Mouse (Mus musculus) retina, adult 2 months (tissue): Measurements from ENCODE around the gene Kctd12.

Source experiments
- DNase-seq: peaks from one replicate; pipeline ENCODE4 v3.0.0-alpha.2; 2012; ENCODE audit warnings: low read depth, low spot score

Gene Kctd12

GRCm38 (mm10) chr14:102982627-102983540, at the start of gene Kctd12:
Gene Kctd12, minus strand, starts transcription at chr14:102982637.
- no peak for DNase-seq

- DNase-seq = no peak
Observed at GRCm38 (mm10) chr14:103029203-103029602, 46.8 kb upstream of the Kctd12 start.

- DNase-seq = no peak
Observed at GRCm38 (mm10) chr14:103020046-103020445, 37.6 kb upstream of the Kctd12 start.

- no peak for DNase-seq
Observed at GRCm38 (mm10) chr14:103017009-103017408, 34.6 kb upstream of the Kctd12 start.

GRCm38 (mm10) chr14:103012563-103013150, 30.2 kb upstream of the Kctd12 start:
- DNase-seq = peak; percentile 28

- no peak for DNase-seq
Observed at GRCm38 (mm10) chr14:103011782-103012181, 29.3 kb upstream of the Kctd12 start.

GRCm38 (mm10) chr14:103007737-103008136, 25.3 kb upstream of the Kctd12 start:
- no peak for DNase-seq

- DNase-seq = peak; percentile 44
Observed at GRCm38 (mm10) chr14:102994662-102995561, 12.5 kb upstream of the Kctd12 start.

GRCm38 (mm10) chr14:102990765-102991164, 8.3 kb upstream of the Kctd12 start:
- no peak for DNase-seq

GRCm38 (mm10) chr14:102989866-102990265, 7.4 kb upstream of the Kctd12 start:
- no peak for DNase-seq

GRCm38 (mm10) chr14:102989254-102989653, 6.8 kb upstream of the Kctd12 start:
- no peak for DNase-seq

GRCm38 (mm10) chr14:102987626-102988025, 5.2 kb upstream of the Kctd12 start:
- no peak for DNase-seq

GRCm38 (mm10) chr14:102983686-102984085, 1.2 kb upstream of the Kctd12 start:
- no peak for DNase-seq

GRCm38 (mm10) chr14:102982016-102982626, 316 bp downstream of the Kctd12 start:
- no peak for DNase-seq

GRCm38 (mm10) chr14:102981441-102982015, 909 bp downstream of the Kctd12 start:
- DNase-seq = no peak

GRCm38 (mm10) chr14:102980986-102981385, 1.5 kb downstream of the Kctd12 start:
- no peak for DNase-seq

- no peak for DNase-seq
Observed at GRCm38 (mm10) chr14:102980481-102980880, 2.0 kb downstream of the Kctd12 start.

GRCm38 (mm10) chr14:102979831-102980230, 2.6 kb downstream of the Kctd12 start:
- DNase-seq = no peak

- DNase-seq = no peak
Observed at GRCm38 (mm10) chr14:102975865-102976264, 6.6 kb downstream of the Kctd12 start.

- no peak for DNase-seq
Observed at GRCm38 (mm10) chr14:102968824-102969223, 13.6 kb downstream of the Kctd12 start.

GRCm38 (mm10) chr14:102966241-102966640, 16.2 kb downstream of the Kctd12 start:
- DNase-seq = no peak
